Mouse (Mus musculus): Measurements from ENCODE around the gene Dok5. TPM values are rescaled to one million over a fixed set of nuclear protein-coding genes. Genes with fewer than 3 reads are reported as not detected.

The Dok5 gene
- total and polyA plus RNA-seq, 2 experiments from 2014 or later = 29.7 to 38.0 TPM

DNA sequence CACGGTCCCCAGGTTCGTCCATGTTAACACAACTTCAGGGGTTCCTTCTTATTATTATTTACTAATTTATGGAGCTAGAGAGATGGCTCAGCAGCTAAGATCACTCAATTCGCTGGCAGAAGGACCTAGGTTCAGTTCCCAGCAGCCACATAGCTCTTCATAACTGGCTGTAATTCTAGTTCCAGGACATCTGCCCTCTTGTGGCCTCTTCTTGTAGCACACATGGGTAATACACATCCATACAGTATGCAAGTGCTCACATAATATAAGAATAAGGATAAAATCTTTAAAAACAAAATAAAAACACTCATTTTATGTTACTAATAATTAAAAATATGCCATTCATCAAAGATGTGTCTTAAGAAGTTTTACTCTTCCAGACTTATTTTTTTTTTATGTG lies 23.9 kb upstream of the Dok5 start:
- no peak overlapping the region for H3K27ac ChIP-seq
- no peaks in the 10 kb centered on the region for H3K4me1 ChIP-seq (ENCODE audit: insufficient read depth, low read length)
- peak; percentile 40; the same call in 1 of the 2 replicates for TF ChIP-seq CTCF (IDR thresholded peaks at IDR 0.05; ENCODE audit: low read depth)
- H3K4me3 ChIP-seq (ENCODE audit: low read length) = no peak overlapping the region
- no peak for ATAC-seq
- H3K9ac ChIP-seq (replicated peaks; ENCODE audit: low read length) = no peak overlapping the region
- no peak overlapping the region for H3K4me2 ChIP-seq (ENCODE audit: low read depth, low read length)
- DNase-seq (ENCODE audit: low spot score) = no peak
- H3K27me3 ChIP-seq (ENCODE audit: insufficient read depth, low read length) = no peaks in the 10 kb centered on the region
- WGBS = 87% methylated on average over 3 of the region's 3 CpGs
- H3K9me3 ChIP-seq (ENCODE audit: low read length) = no peaks in the 10 kb centered on the region
- no peaks in the 10 kb centered on the region for H3K36me3 ChIP-seq (ENCODE audit: insufficient read depth, low read length)

DNA sequence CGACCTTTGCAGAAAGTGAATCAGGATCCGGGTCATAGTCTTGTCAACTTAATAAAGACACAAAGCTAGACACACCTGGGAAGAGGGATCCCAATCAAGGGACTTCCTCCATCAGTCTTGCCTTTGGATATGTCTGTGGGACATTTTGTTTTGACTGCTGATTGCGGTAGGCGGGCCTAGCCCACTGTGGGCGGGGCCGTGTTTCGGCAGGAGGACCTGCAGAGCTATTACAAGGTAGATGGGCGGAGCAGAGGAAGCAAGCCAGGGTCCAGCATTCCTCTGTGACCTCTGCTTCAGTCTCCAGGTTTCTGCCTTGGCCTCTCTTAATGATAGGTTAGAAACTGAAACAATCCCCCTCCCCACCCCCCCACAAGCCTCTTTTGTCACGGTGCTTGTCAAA lies 22.7 kb upstream of the Dok5 start:
- ATAC-seq = no peak
- Histone ChIP-seq H3K9me3 (ENCODE audit: low read length) (no peaks in the 10 kb centered on the region), H3K4me3 (ENCODE audit: low read length) (no peak overlapping the region), H3K27me3 (ENCODE audit: insufficient read depth, low read length) (no peaks in the 10 kb centered on the region), H3K9ac (replicated peaks; ENCODE audit: low read length) (no peak overlapping the region), H3K4me1 (ENCODE audit: insufficient read depth, low read length) (no peaks in the 10 kb centered on the region), H3K4me2 (ENCODE audit: low read depth, low read length) (no peak overlapping the region), H3K27ac (no peak overlapping the region), H3K36me3 (ENCODE audit: insufficient read depth, low read length) (no peaks in the 10 kb centered on the region)
- TF ChIP-seq CTCF (IDR thresholded peaks at IDR 0.05; ENCODE audit: low read depth) = no peak
- WGBS = 80% methylated on average over 9 of the region's 9 CpGs
- DNase-seq (ENCODE audit: low spot score) = no peak

DNA sequence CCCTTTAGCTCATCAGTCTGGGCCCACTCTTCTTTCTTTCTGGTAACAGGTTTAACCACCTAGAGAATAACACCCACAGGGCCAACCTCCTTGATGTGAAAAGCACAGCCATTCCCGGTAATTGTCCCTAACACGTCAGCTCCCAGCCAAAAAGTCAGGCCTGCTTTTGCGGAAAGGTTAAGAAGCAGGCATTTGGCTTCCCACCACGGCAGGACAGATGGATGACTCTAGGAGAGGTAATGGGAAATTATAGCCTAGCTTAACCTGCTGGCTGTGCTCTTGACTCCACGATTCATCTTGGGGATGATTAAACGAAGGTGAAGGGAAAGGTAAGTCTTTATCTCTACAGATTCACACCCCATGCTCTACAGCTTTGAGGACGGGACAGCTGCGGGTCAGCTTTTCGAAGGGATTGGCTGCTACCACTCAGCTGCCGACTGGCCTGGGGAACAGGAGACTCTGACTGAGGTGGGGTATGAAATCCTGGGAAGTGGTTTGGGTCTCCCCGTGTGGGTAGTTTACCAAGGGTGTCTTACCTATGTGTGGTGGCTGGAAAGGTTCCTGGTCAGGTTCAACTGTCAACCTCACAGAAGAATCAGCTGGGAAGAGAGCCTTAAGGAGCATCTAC lies 18.8 kb upstream of the Dok5 start:
- Histone ChIP-seq H3K4me3 (ENCODE audit: low read length) (no peak overlapping the region), H3K9me3 (ENCODE audit: low read length) (no peaks in the 10 kb centered on the region), H3K27me3 (ENCODE audit: insufficient read depth, low read length) (no peaks in the 10 kb centered on the region), H3K4me2 (ENCODE audit: low read depth, low read length) (no peak overlapping the region), H3K36me3 (ENCODE audit: insufficient read depth, low read length) (no peaks in the 10 kb centered on the region), H3K9ac (replicated peaks; ENCODE audit: low read length) (no peak overlapping the region), H3K27ac (no peak overlapping the region), H3K4me1 (ENCODE audit: insufficient read depth, low read length) (no peaks in the 10 kb centered on the region)
- TF ChIP-seq CTCF (IDR thresholded peaks at IDR 0.05; ENCODE audit: low read depth) = no peak
- ATAC-seq (no peak), DNase-seq (ENCODE audit: low spot score) (no peak)
- WGBS = 84% methylated on average over 11 of the region's 11 CpGs

DNA sequence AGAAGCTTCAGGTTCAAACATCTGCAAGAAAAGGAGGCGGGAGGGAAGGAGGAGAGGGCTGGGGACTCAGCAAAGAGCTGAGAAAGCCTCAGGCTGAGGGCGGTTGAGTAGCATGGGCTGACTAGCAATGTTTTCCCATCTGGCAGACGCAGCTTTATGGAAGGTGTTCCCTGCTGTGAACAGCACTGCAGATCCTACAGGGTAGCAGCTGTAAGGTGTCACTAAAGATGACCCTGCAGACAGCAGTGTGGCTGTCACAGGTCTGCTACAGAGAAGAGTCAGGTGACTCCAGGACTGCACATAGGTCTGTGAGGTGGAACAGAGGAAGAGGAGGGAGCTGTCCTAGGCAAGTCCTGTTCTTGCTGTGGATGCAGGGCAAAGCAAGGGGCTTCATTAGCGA lies 11.2 kb upstream of the Dok5 start:
- Histone ChIP-seq H3K27ac (no peak overlapping the region), H3K4me1 (ENCODE audit: insufficient read depth, low read length) (no peaks in the 10 kb centered on the region), H3K9ac (replicated peaks; ENCODE audit: low read length) (no peak overlapping the region), H3K27me3 (ENCODE audit: insufficient read depth, low read length) (no peaks in the 10 kb centered on the region), H3K4me2 (ENCODE audit: low read depth, low read length) (no peak overlapping the region), H3K36me3 (ENCODE audit: insufficient read depth, low read length) (no peaks in the 10 kb centered on the region), H3K4me3 (ENCODE audit: low read length) (no peak overlapping the region), H3K9me3 (ENCODE audit: low read length) (no peaks in the 10 kb centered on the region)
- WGBS = 40% methylated on average over 4 of the region's 4 CpGs
- DNase-seq (ENCODE audit: low spot score) (peak; percentile 24), ATAC-seq (peak; percentile 59; the same call in 1 of the 2 replicates)
- TF ChIP-seq CTCF (IDR thresholded peaks at IDR 0.05; ENCODE audit: low read depth) = no peak

- no peaks in the 10 kb centered on the region for H3K9me3 ChIP-seq (ENCODE audit: low read length)
- DNase-seq (ENCODE audit: low spot score) (no peak), ATAC-seq (no peak)
- 65% methylated on average over 13 of the region's 13 CpGs for WGBS
- H3K27me3 ChIP-seq (ENCODE audit: insufficient read depth, low read length) = no peaks in the 10 kb centered on the region
- no peak overlapping the region for H3K4me2 ChIP-seq (ENCODE audit: low read depth, low read length)
- H3K4me3 ChIP-seq (ENCODE audit: low read length) = no peak overlapping the region
- no peak overlapping the region for H3K27ac ChIP-seq
- TF ChIP-seq CTCF (IDR thresholded peaks at IDR 0.05; ENCODE audit: low read depth) = no peak
- H3K36me3 ChIP-seq (ENCODE audit: insufficient read depth, low read length) = no peaks in the 10 kb centered on the region
- no peaks in the 10 kb centered on the region for H3K4me1 ChIP-seq (ENCODE audit: insufficient read depth, low read length)
- no peak overlapping the region for H3K9ac ChIP-seq (replicated peaks; ENCODE audit: low read length)
These were observed 7.5 kb upstream of the Dok5 start for GRCm38 (mm10) chr2:170724136-170724535.

DNA sequence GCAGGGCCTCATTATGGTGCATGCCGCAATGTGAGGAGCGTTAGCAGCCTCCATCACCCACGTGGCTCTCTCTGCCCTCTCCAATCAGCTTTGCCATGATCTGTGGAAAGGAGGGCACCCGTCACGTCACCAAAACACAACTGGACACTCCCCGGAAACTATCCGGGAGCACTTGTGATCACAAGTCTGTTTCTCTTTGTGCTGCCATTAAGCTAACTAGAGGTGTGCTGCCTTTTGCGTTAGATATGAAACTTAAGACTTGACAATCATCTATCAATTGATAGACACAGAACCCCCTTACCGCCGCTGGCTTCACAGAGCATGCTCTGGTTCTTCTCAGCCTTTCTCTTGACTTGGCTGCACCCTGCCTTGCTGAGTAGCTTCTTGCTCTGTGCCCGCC lies 6.9 kb upstream of the Dok5 start:
- Histone ChIP-seq H3K9me3 (ENCODE audit: low read length) (no peaks in the 10 kb centered on the region), H3K27me3 (ENCODE audit: insufficient read depth, low read length) (no peaks in the 10 kb centered on the region), H3K4me2 (ENCODE audit: low read depth, low read length) (no peak overlapping the region), H3K27ac (no peak overlapping the region), H3K4me3 (ENCODE audit: low read length) (no peak overlapping the region), H3K9ac (replicated peaks; ENCODE audit: low read length) (no peak overlapping the region), H3K36me3 (ENCODE audit: insufficient read depth, low read length) (no peaks in the 10 kb centered on the region), H3K4me1 (ENCODE audit: insufficient read depth, low read length) (no peaks in the 10 kb centered on the region)
- no peak for TF ChIP-seq CTCF (IDR thresholded peaks at IDR 0.05; ENCODE audit: low read depth)
- ATAC-seq = no peak
- DNase-seq (ENCODE audit: low spot score) = no peak
- 88% methylated on average over 11 of the region's 11 CpGs for WGBS

- no peak for TF ChIP-seq CTCF (IDR thresholded peaks at IDR 0.05; ENCODE audit: low read depth)
- Histone ChIP-seq H3K36me3 (ENCODE audit: insufficient read depth, low read length) (no peaks in the 10 kb centered on the region), H3K4me2 (ENCODE audit: low read depth, low read length) (no peak overlapping the region), H3K9me3 (ENCODE audit: low read length) (no peaks in the 10 kb centered on the region), H3K9ac (replicated peaks; ENCODE audit: low read length) (no peak overlapping the region), H3K4me3 (ENCODE audit: low read length) (no peak overlapping the region), H3K4me1 (ENCODE audit: insufficient read depth, low read length) (no peaks in the 10 kb centered on the region), H3K27me3 (ENCODE audit: insufficient read depth, low read length) (no peaks in the 10 kb centered on the region), H3K27ac (no peak overlapping the region)
- no peak for DNase-seq (ENCODE audit: low spot score)
- ATAC-seq = no peak
- WGBS = 79% methylated on average over 5 of the region's 5 CpGs
These were observed 5.8 kb upstream of the Dok5 start for GRCm38 (mm10) chr2:170725796-170726195.
